Mouse (Mus musculus): ENCODE measurements around the gene Snx17. TPM values are rescaled to one million over a fixed set of nuclear protein-coding genes. Genes with fewer than 3 reads are reported as not detected.

Snx17 gene
- polyA plus RNA-seq, 1 experiment from 2014 or later = 111 TPM

GRCm38 (mm10) chr5:31219070-31219469 is 26.0 kb downstream of the Snx17 start:
- Histone ChIP-seq H3K4me2 (peak overlapping the region; percentile 80), H3K9me3 (replicated peaks) (no peaks in the 10 kb centered on the region), H3K9ac (replicated peaks) (0 out of 2 replicates have a peak overlapping the region, but pooled peaks have one; percentile 30), H3K27ac (replicated peaks) (no peak overlapping the region), H3K4me1 (peaks cover 28% of the 10 kb centered on the region), H3K4me3 (replicated peaks) (peak overlapping the region; percentile 99), H3K36me3 (no peaks in the 10 kb centered on the region), H3K27me3 (replicated peaks) (no peaks in the 10 kb centered on the region)
- 0% methylated on average over 2 of the region's 2 CpGs for WGBS
- ATAC-seq (ENCODE audit: low FRiP score) = no peak

DNA sequence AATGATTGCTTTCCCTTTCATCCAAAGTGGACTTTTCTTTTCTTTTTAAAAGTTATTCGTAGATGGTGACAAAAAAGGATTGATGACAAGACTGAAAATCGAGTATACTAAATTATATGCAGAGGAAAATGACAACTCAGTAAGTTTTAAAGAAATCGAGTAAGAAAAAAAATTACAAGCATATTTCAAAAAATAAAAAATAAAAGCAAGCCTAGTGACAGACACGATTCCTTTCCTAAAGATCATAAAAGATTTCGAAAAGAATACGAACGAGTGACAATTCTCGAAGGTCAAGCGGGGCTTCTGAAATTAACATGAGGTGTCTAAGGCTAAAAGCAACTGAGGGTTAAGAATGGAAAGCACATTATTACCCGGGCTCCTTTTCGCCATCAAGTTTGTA is 26.4 kb downstream of the Snx17 start:
- H3K27me3 ChIP-seq (replicated peaks) = no peaks in the 10 kb centered on the region
- no peak for ATAC-seq (ENCODE audit: low FRiP score)
- no peaks in the 10 kb centered on the region for H3K36me3 ChIP-seq
- peak overlapping the region; percentile 99 for H3K4me3 ChIP-seq (replicated peaks)
- WGBS = 3% methylated on average over 11 of the region's 11 CpGs
- peak overlapping the region; percentile 92 for H3K27ac ChIP-seq (replicated peaks)
- H3K4me2 ChIP-seq = peak overlapping the region; percentile 80
- peak overlapping the region; percentile 95 for H3K9ac ChIP-seq (replicated peaks)
- H3K4me1 ChIP-seq = peaks cover 28% of the 10 kb centered on the region
- no peaks in the 10 kb centered on the region for H3K9me3 ChIP-seq (replicated peaks)

- no peaks in the 10 kb centered on the region for H3K9me3 ChIP-seq (replicated peaks)
- H3K4me2 ChIP-seq = peak overlapping the region; percentile 80
- no peaks in the 10 kb centered on the region for H3K27me3 ChIP-seq (replicated peaks)
- no peaks in the 10 kb centered on the region for H3K36me3 ChIP-seq
- peak; percentile 72 for ATAC-seq (ENCODE audit: low FRiP score)
- peaks cover 26% of the 10 kb centered on the region for H3K4me1 ChIP-seq
- WGBS = under 1% methylated on average over 40 of the region's 40 CpGs
- H3K27ac ChIP-seq (replicated peaks) = peak overlapping the region; percentile 92
- peak overlapping the region; percentile 95 for H3K9ac ChIP-seq (replicated peaks)
- H3K4me3 ChIP-seq (replicated peaks) = peak overlapping the region; percentile 99
These were observed 27.0 kb downstream of the Snx17 start for GRCm38 (mm10) chr5:31219911-31220447.

GRCm38 (mm10) chr5:31220448-31221303 is 27.6 kb downstream of the Snx17 start, which contains the start of gene Ppm1g:
TSS of gene Ppm1g (minus strand) at chr5:31220687.
- Histone ChIP-seq H3K9me3 (replicated peaks) (no peaks in the 10 kb centered on the region), H3K4me1 (peaks cover 24% of the 10 kb centered on the region), H3K4me3 (replicated peaks) (peak within 1 kb of the TSS; percentile 99), H3K36me3 (no peaks in the 10 kb centered on the region), H3K27ac (replicated peaks) (peak within 1 kb of the TSS; percentile 92), H3K9ac (replicated peaks) (peak within 1 kb of the TSS; percentile 95), H3K27me3 (replicated peaks) (no peaks in the 10 kb centered on the region), H3K4me2 (peak within 1 kb of the TSS; percentile 80)
- under 1% methylated on average over 69 of the region's 70 CpGs for WGBS
- peak; percentile 93 for ATAC-seq (ENCODE audit: low FRiP score)

GRCm38 (mm10) chr5:31221304-31221945 is 28.4 kb downstream of the Snx17 start:
- H3K27me3 ChIP-seq (replicated peaks) = no peaks in the 10 kb centered on the region
- ATAC-seq (ENCODE audit: low FRiP score) = peak; percentile 62
- no peaks in the 10 kb centered on the region for H3K36me3 ChIP-seq
- H3K9me3 ChIP-seq (replicated peaks) = no peaks in the 10 kb centered on the region
- H3K4me1 ChIP-seq = peaks cover 24% of the 10 kb centered on the region
- peak overlapping the region; percentile 95 for H3K9ac ChIP-seq (replicated peaks)
- H3K4me2 ChIP-seq = peak overlapping the region; percentile 80
- H3K27ac ChIP-seq (replicated peaks) = peak overlapping the region; percentile 92
- peak overlapping the region; percentile 99 for H3K4me3 ChIP-seq (replicated peaks)
- WGBS = 12% methylated on average over 11 of the region's 11 CpGs

- H3K9ac ChIP-seq (replicated peaks) = no peak overlapping the region
- H3K9me3 ChIP-seq (replicated peaks) = no peaks in the 10 kb centered on the region
- WGBS = 95% methylated on average over 9 of the region's 9 CpGs
- no peak overlapping the region for H3K4me2 ChIP-seq
- no peak for ATAC-seq (ENCODE audit: low FRiP score)
- H3K36me3 ChIP-seq = no peaks in the 10 kb centered on the region
- peaks cover 24% of the 10 kb centered on the region for H3K4me1 ChIP-seq
- H3K27ac ChIP-seq (replicated peaks) = no peak overlapping the region
- no peaks in the 10 kb centered on the region for H3K27me3 ChIP-seq (replicated peaks)
- no peak overlapping the region for H3K4me3 ChIP-seq (replicated peaks)
These were observed 29.7 kb downstream of the Snx17 start for GRCm38 (mm10) chr5:31222696-31223095.

DNA sequence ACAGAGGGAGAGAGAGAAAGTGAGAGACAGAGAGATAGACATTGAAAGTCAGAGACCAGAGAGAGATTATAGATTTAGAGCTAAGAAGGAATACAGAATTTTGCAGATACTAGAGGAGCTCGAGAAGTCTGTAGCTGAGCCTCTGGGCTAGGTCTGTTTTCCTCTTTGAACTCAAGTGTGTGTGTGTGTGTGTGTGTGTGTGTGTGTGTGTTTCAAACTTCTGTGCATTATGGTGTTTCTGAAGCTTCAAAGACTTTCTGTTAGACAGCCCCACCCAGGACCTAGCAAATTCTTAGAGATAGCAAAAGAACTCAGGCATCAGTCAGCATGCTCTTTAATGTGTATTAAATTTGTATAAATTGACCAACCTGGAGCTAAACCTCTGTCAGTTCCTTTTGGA is 33.6 kb downstream of the Snx17 start:
- Histone ChIP-seq H3K9me3 (replicated peaks) (no peaks in the 10 kb centered on the region), H3K4me3 (replicated peaks) (no peak overlapping the region), H3K27ac (replicated peaks) (no peak overlapping the region), H3K9ac (replicated peaks) (no peak overlapping the region), H3K36me3 (no peaks in the 10 kb centered on the region), H3K4me1 (peaks cover 6% of the 10 kb centered on the region; the same call in 1 of the 2 replicates), H3K4me2 (no peak overlapping the region), H3K27me3 (replicated peaks) (no peaks in the 10 kb centered on the region)
- 85% methylated on average over 1 of the region's 1 CpGs for WGBS
- no peak for ATAC-seq (ENCODE audit: low FRiP score)

DNA sequence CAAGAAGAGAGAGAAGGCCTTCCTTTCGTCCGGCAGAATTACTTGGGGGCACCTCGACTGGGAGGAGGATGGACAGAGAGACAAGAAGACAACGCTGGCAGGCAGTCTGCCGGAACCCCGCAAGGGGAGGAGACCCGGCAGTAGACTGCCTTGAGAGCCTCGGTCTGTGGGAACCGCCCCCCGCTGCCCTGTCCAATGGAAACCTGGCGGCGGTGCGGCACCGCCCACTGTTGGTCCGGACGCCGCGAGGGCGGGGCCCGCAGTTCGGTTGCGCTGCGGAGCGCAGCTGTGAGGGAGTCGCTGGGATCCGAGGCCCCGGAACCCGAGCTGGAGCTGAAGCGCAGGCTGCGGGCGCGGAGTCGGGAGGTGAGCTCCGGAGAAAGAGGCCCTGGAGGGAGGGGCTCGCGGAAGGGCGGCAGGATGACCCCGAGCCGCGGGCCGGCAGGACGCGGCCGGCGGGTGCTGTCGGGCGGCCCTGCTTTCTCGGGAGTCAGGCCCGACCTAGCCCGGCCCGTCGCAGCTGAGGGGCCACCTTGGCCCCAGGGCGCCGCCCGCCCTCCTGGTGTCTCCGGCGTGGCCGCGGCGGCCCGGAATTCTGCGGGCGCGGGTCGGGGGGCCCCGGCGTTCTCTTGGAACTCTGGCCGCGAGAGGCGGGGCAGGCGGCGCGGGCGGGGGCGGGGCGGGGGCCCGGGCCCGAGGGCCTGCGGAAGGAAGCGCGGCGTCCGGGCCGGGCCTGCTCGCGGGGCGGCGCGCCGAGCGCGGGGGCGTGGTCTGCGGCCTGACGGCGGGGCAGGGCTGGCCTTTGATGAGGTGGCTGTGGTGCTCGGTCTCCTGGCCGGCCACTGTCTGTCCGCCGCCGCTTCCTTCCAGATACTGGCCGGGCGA is 47.9 kb downstream of the Snx17 start, which contains the start of the genes Nrbp1 and Gm9970:
TSS of gene Nrbp1 (plus strand) at position 228 of the 885 bp plus-strand sequence.
TSS of gene Gm9970 (minus strand) at position 596 of the 885 bp plus-strand sequence.
- 0 out of 2 replicates have a peak, but pooled peaks cover 3% of the 10 kb centered on the region for H3K9me3 ChIP-seq (replicated peaks)
- peaks cover 22% of the 10 kb centered on the region for H3K36me3 ChIP-seq
- H3K27me3 ChIP-seq (replicated peaks) = no peaks in the 10 kb centered on the region
- peak within 1 kb of the TSS; percentile 64 for H3K4me2 ChIP-seq
- ATAC-seq (ENCODE audit: low FRiP score) = peak; percentile 99
- peak within 1 kb of the TSS; percentile 99 for H3K27ac ChIP-seq (replicated peaks)
- WGBS = under 1% methylated on average over 98 of the region's 103 CpGs
- peak within 1 kb of the TSS; percentile 98 for H3K9ac ChIP-seq (replicated peaks)
- peaks cover 25% of the 10 kb centered on the region for H3K4me1 ChIP-seq
- H3K4me3 ChIP-seq (replicated peaks) = peak within 1 kb of the TSS; percentile 95

- H3K9ac ChIP-seq (replicated peaks) = peak overlapping the region; percentile 98
- under 1% methylated on average over 13 of the region's 13 CpGs for WGBS
- no peaks in the 10 kb centered on the region for H3K27me3 ChIP-seq (replicated peaks)
- H3K27ac ChIP-seq (replicated peaks) = peak overlapping the region; percentile 99
- peak overlapping the region; percentile 64 for H3K4me2 ChIP-seq
- no peak; the same call in 1 of the 2 replicates for ATAC-seq (ENCODE audit: low FRiP score)
- no peaks in the 10 kb centered on the region for H3K9me3 ChIP-seq (replicated peaks)
- peak overlapping the region; percentile 95 for H3K4me3 ChIP-seq (replicated peaks)
- peaks cover 25% of the 10 kb centered on the region for H3K4me1 ChIP-seq
- peaks cover 29% of the 10 kb centered on the region for H3K36me3 ChIP-seq
These were observed 48.6 kb downstream of the Snx17 start for GRCm38 (mm10) chr5:31241522-31242034.

DNA sequence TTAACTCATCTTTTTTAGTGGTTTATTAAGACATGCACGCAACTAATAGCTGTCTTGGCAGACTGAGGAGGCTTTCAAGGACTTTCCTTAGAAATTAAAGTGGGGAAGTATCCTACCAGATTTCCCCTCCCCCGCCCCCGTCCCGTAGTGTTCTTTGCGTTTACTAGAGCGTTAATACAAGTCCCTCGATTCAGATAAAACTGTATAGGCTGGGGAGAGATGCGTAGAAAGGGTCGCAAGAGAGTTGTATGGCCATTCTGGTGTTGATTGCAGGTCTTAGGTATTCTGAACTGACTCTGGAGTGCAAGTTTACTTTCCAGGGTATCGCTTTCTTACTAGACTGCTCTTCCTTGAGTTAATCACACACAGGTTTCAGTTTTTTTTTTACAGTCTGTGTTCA is 49.2 kb downstream of the Snx17 start:
- no peaks in the 10 kb centered on the region for H3K27me3 ChIP-seq (replicated peaks)
- peaks cover 35% of the 10 kb centered on the region for H3K36me3 ChIP-seq
- H3K9ac ChIP-seq (replicated peaks) = peak overlapping the region; percentile 98
- 18% methylated on average over 10 of the region's 10 CpGs for WGBS
- peak overlapping the region; percentile 64 for H3K4me2 ChIP-seq
- peak overlapping the region; percentile 99 for H3K27ac ChIP-seq (replicated peaks)
- peaks cover 25% of the 10 kb centered on the region for H3K4me1 ChIP-seq
- no peaks in the 10 kb centered on the region for H3K9me3 ChIP-seq (replicated peaks)
- no peak for ATAC-seq (ENCODE audit: low FRiP score)
- H3K4me3 ChIP-seq (replicated peaks) = peak overlapping the region; percentile 95
